Mouse (Mus musculus) MEL (cell line): ENCODE measurements around the gene Drc3. TPM values are rescaled to one million over a fixed set of nuclear protein-coding genes. Genes with fewer than 3 reads are reported as not detected.
"Not testable (repeated sequence)": the region's sequence is repeated elsewhere in the genome, so short reads cannot be mapped to it uniquely, and the experiment has no call there.

ENCODE experiments used
- DNase-seq: peaks from one replicate; pipeline ENCODE4 v3.0.0; 2011; ENCODE audit warnings: low read depth, low spot score
- H3K27ac ChIP-seq: 2 replicates; pipeline ENCODE4 v1.5.1; 2012; ENCODE audit warnings: low read depth, mild to moderate bottlenecking, control low read depth, low read length, moderate library complexity; ENCODE audit not compliant: control insufficient read depth
- H3K27me3 ChIP-seq, 2 experiments: fragments of 150-350 bp in 1 of 2; sonication (generic) in 1 of 2; 2 replicates each; pipeline ENCODE4 v1.6.1; 2012; ENCODE audit warnings: low read length in 2 of 2, mild to moderate bottlenecking in 2 of 2, improper control_type of control experiment in 1 of 2, moderate library complexity in 1 of 2; ENCODE audit not compliant: insufficient read depth in 2 of 2, control insufficient read depth in 1 of 2
- H3K36me3 ChIP-seq, 2 experiments: 2 replicates each; pipeline ENCODE4 v1.6.1; 2012 to 2014; ENCODE audit warnings: low read length in 2 of 2, improper control_type of control experiment in 1 of 2, inconsistent platforms in 1 of 2, mild to moderate bottlenecking in 1 of 2; ENCODE audit not compliant: insufficient read depth in 2 of 2, control insufficient read depth in 1 of 2
- H3K4me1 ChIP-seq, 2 experiments: fragments of 150-350 bp in 1 of 2; sonication (generic) in 1 of 2; 2 replicates each; pipeline ENCODE4 v1.6.1; 2012; ENCODE audit warnings: low read length in 2 of 2, improper control_type of control experiment in 1 of 2, mild to moderate bottlenecking in 1 of 2; ENCODE audit not compliant: insufficient read depth in 2 of 2, control insufficient read depth in 1 of 2
- H3K4me3 ChIP-seq, 2 experiments: fragments of 150-350 bp in 1 of 2; sonication (generic) in 1 of 2; 2 replicates each; pipeline ENCODE4 v1.5.1; 2012; ENCODE audit warnings: low read depth in 2 of 2, low read length in 2 of 2, mild to moderate bottlenecking in 2 of 2, moderate library complexity in 2 of 2, control low read depth in 1 of 2, improper control_type of control experiment in 1 of 2; ENCODE audit not compliant: control insufficient read depth in 1 of 2, insufficient read depth in 1 of 2
- H3K79me2 ChIP-seq: 2 replicates; pipeline ENCODE4 v1.6.1; 2012; ENCODE audit warnings: mild to moderate bottlenecking, low read length, moderate library complexity; ENCODE audit not compliant: control insufficient read depth, poor library complexity, insufficient read depth
- H3K9ac ChIP-seq: 2 replicates; pipeline ENCODE4 v1.6.1; 2012; ENCODE audit warnings: low read depth, mild to moderate bottlenecking, control low read depth, low read length, moderate library complexity; ENCODE audit not compliant: control insufficient read depth, poor library complexity, severe bottlenecking
- H3K9me3 ChIP-seq: fragments of 150-350 bp; sonication (generic); replicated peaks from 2 replicates; pipeline ENCODE4 v1.6.1; 2012; ENCODE audit warnings: mild to moderate bottlenecking, low read length, improper control_type of control experiment, moderate library complexity; ENCODE audit not compliant: insufficient read depth
- ETS1 ChIP-seq: IDR thresholded peaks from 2 replicates; pipeline ENCODE4 v1.6.1; 2012; ENCODE audit warnings: low read depth, mild to moderate bottlenecking, inconsistent platforms, low read length, improper control_type of control experiment, moderate library complexity
- MAFK ChIP-seq: IDR thresholded peaks from 2 replicates; pipeline ENCODE4 v1.6.1; 2011; ENCODE audit warnings: low read depth, mild to moderate bottlenecking, low read length, improper control_type of control experiment, borderline replicate concordance
- MAX ChIP-seq: IDR thresholded peaks from 2 replicates; pipeline ENCODE4 v1.6.1; 2011; ENCODE audit warnings: low read length, improper control_type of control experiment
- POLR2AphosphoS5 ChIP-seq: IDR thresholded peaks from 2 replicates; pipeline ENCODE4 v1.6.1; 2012; ENCODE audit warnings: low read depth, borderline replicate concordance, mild to moderate bottlenecking, inconsistent platforms, low read length, moderate library complexity, mixed read lengths
- TAL1 ChIP-seq: IDR thresholded peaks from 2 replicates; pipeline ENCODE4 v1.6.1; 2012; ENCODE audit warnings: mild to moderate bottlenecking, inconsistent platforms, low read length, moderate library complexity, mixed read lengths
- USF1 ChIP-seq: IDR thresholded peaks from 2 replicates; pipeline ENCODE4 v1.6.1; 2014; ENCODE audit warnings: low read depth, mild to moderate bottlenecking, inconsistent platforms, low read length, improper control_type of control experiment, moderate library complexity
- polyA plus RNA-seq, 2 experiments: library from polyadenylated mRNA; stranded (reverse) in 1 of 2; unstranded in 1 of 2; fragments of >175 nt in 1 of 2; fragments of >200 nt in 1 of 2; gene quantifications; 2 replicates each; pipeline versions ENCODE4 v1.2.1 to v1.2.4; 2012; ENCODE audit warnings: low replicate concordance in 2 of 2, low read depth in 1 of 2; ENCODE audit not compliant: insufficient read length in 2 of 2, insufficient read depth in 1 of 2, missing spikeins in 1 of 2
- total RNA-seq: library from RNA; depleted of rRNA; stranded (reverse); fragments of 300-350 nt; gene quantifications from 2 replicates; pipeline ENCODE4 v1.2.3, GENCODE M21; 2012; rRNA removed

The Drc3 gene
- total and polyA plus RNA-seq, 3 experiments: 0.69 to 0.91 TPM; not detected in 1

DNA sequence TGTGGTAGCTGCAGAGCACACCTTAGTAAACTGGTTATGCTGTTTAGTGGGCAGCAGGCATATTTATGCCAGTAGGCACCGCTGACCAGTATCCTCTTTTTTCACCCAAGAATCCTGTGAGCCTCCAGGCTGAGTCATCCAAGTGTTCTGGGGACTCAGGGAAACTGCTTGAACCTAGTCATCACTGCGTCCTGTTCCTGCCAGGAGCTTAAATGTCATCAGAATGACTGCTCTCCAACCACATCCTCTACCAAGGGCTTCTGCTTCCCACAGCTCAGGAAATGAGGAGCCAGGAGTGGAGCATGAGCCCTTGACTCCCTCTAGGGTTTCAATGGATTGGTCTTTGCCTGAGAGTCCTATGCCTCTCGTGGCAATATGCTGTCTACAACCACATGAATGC lies 83.5 kb downstream of the Drc3 start:
- Histone ChIP-seq H3K79me2 (no peaks in the 10 kb centered on the region), H3K36me3 (peaks cover 5 to 41% of the 10 kb centered on the region in 2 experiments), H3K9me3 (no peaks in the 10 kb centered on the region), H3K4me3 (no peak overlapping the region), H3K4me1 (peaks cover 0 to 7% of the 10 kb centered on the region in 2 experiments; a peak in 2 of 4 replicates), H3K27me3 (no peaks in the 10 kb centered on the region), H3K9ac (no peak overlapping the region), H3K27ac (no peak overlapping the region)
- TF ChIP-seq ETS1 (no peak), USF1 (no peak)
- no peak for DNase-seq

DNA sequence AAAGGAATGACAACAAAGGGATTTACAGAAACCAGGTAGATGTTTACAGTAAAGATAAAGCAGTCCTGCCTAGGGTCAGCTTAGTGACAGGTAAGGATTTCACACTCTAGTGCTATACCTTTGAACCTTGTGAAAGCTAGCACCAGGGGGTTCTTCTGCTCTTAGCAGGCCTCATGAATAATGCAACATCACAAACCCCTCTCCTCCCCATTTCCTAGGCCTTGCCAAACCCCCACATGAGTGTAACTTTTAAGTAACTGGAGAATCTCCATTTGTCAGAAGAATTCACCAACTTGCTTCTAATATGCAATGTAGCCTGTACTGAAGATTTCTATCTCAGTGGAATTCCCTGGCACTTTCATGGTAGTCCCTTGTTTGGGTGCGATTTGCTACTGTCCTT lies 86.5 kb downstream of the Drc3 start:
- not testable (repeated sequence) for H3K4me1 ChIP-seq, H3K27ac ChIP-seq, H3K4me3 ChIP-seq, H3K9me3 ChIP-seq, H3K9ac ChIP-seq, DNase-seq, H3K27me3 ChIP-seq, H3K79me2 ChIP-seq
- peaks cover 3 to 29% of the 10 kb centered on the region in 2 experiments for H3K36me3 ChIP-seq

DNA sequence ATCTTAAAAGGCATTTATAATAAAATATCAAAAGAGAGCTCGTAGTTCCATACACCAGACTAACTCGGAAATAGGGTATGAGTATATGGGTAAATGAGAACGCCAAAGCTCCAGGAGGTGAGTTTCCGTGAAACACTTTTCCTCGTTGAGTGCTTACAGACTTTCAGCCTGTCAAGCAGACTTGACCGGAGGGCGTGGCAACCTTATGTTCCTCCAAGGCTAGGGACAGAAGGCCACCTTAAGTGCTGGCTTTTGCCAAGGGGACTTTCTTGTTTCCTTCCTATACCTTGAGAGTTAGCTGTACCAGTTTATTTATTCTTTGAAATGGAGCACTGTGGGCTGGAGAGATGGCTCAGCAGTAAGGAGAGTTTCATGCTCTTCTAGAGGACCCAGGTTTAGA lies 87.0 kb downstream of the Drc3 start:
- Histone ChIP-seq H3K4me3 (no peak overlapping the region), H3K9me3 (no peaks in the 10 kb centered on the region), H3K36me3 (peaks cover 0 to 26% of the 10 kb centered on the region in 2 experiments; a peak in 2 of 4 replicates), H3K79me2 (no peaks in the 10 kb centered on the region), H3K27me3 (no peaks in the 10 kb centered on the region), H3K9ac (no peak overlapping the region), H3K4me1 (no peaks in the 10 kb centered on the region), H3K27ac (no peak overlapping the region)
- TF ChIP-seq POLR2AphosphoS5 (no peak), TAL1 (no peak), MAFK (no peak)
- DNase-seq: no peak

DNA sequence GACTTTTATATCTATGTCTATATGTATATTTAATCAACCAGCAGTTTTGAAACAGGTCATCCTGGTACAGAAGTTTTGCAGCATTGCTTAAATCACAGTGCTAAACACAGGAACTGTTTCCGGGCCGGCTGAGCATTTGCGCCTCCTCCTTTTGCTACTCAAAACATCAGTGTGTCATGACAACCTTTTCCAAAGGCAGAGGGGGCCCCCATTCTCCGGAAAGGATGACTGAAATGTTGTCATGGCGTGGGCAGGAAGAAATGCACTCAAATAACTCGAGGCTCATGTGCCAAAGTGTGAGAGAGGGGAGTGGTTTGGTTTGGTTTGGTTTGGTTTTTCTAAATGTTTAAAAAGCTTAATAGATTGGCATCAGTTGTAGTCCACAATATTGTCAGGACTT lies 89.8 kb downstream of the Drc3 start:
- no peak overlapping the region for H3K9ac ChIP-seq
- H3K27ac ChIP-seq: no peak overlapping the region
- H3K27me3 ChIP-seq: no peaks in the 10 kb centered on the region
- no peaks in the 10 kb centered on the region for H3K4me1 ChIP-seq
- peaks cover 0 to 11% of the 10 kb centered on the region in 2 experiments; a peak in 2 of 4 replicates for H3K36me3 ChIP-seq
- no peak overlapping the region for H3K4me3 ChIP-seq
- H3K79me2 ChIP-seq: no peaks in the 10 kb centered on the region
- TF ChIP-seq MAX: no peak
- DNase-seq: no peak
- H3K9me3 ChIP-seq: no peaks in the 10 kb centered on the region

Other genes with a start within 250 kb of the Drc3 start
- gene Rai1, start 248.3 kb upstream of the Drc3 start, total RNA-seq: 25.0 and 26.3 TPM in 2 replicates
- gene Rai1, start 248.3 kb upstream of the Drc3 start, polyA plus RNA-seq: 100 to 1,000 TPM in 1 of 2 experiments, 10 to 100 TPM in 1; 56.7 to 101 TPM
- gene Srebf1, start 130.7 kb upstream of the Drc3 start, total RNA-seq: 288 and 305 TPM in 2 replicates
- 100 to 1,000 TPM in 1 of 2 experiments, not detected in 1; 241 TPM for gene Srebf1, start 130.7 kb upstream of the Drc3 start, polyA plus RNA-seq
- 6.6 and 6.8 TPM in 2 replicates for gene Tom1l2, start 424 bp upstream of the Drc3 start, total RNA-seq
- 10 to 100 TPM in 1 of 2 experiments, not detected in 1; 12.2 TPM for gene Tom1l2, start 424 bp upstream of the Drc3 start, polyA plus RNA-seq
- gene Gid4, start 63.8 kb downstream of the Drc3 start, total RNA-seq: 25.2 and 28.6 TPM in 2 replicates
- 100 to 1,000 TPM in 1 of 2 experiments, 10 to 100 TPM in 1; 25.3 to 114 TPM for gene Gid4, start 63.8 kb downstream of the Drc3 start, polyA plus RNA-seq
- 82.6 and 84.7 TPM in 2 replicates for gene Atpaf2, start 65.1 kb downstream of the Drc3 start, total RNA-seq
- 100 to 1,000 TPM in 1 of 2 experiments, not detected in 1; 102 TPM for gene Atpaf2, start 65.1 kb downstream of the Drc3 start, polyA plus RNA-seq
- gene Drg2, start 101.3 kb downstream of the Drc3 start, total RNA-seq: 133 and 140 TPM in 2 replicates
- gene Drg2, start 101.3 kb downstream of the Drc3 start, polyA plus RNA-seq: 100 to 1,000 TPM; 121 to 214 TPM
- 0.03 and 0.04 TPM in 2 replicates for gene Myo15, start 116.0 kb downstream of the Drc3 start, total RNA-seq
- under 1 TPM in 1 of 2 experiments, not detected in 1; 0.07 TPM for gene Myo15, start 116.0 kb downstream of the Drc3 start, polyA plus RNA-seq
- 39.4 and 49.5 TPM in 2 replicates for gene Alkbh5, start 183.1 kb downstream of the Drc3 start, total RNA-seq
- 10 to 100 TPM in 1 of 2 experiments, not detected in 1; 49.1 TPM for gene Alkbh5, start 183.1 kb downstream of the Drc3 start, polyA plus RNA-seq